Mouse (Mus musculus): ENCODE measurements around the gene Abcc5. TPM values are rescaled to one million over a fixed set of nuclear protein-coding genes. Genes with fewer than 3 reads are reported as not detected.
A peak's percentile ranks its signal among the peaks of the same experiment; 100 is the strongest.
"Not testable (repeated sequence)": the region's sequence is repeated elsewhere in the genome, so short reads cannot be mapped to it uniquely, and the experiment has no call there.

The Abcc5 gene
- polyA plus RNA-seq (2012; ENCODE audit: insufficient read depth, insufficient read length, missing spikeins): 21.2 and 21.3 TPM in 2 replicates

DNA sequence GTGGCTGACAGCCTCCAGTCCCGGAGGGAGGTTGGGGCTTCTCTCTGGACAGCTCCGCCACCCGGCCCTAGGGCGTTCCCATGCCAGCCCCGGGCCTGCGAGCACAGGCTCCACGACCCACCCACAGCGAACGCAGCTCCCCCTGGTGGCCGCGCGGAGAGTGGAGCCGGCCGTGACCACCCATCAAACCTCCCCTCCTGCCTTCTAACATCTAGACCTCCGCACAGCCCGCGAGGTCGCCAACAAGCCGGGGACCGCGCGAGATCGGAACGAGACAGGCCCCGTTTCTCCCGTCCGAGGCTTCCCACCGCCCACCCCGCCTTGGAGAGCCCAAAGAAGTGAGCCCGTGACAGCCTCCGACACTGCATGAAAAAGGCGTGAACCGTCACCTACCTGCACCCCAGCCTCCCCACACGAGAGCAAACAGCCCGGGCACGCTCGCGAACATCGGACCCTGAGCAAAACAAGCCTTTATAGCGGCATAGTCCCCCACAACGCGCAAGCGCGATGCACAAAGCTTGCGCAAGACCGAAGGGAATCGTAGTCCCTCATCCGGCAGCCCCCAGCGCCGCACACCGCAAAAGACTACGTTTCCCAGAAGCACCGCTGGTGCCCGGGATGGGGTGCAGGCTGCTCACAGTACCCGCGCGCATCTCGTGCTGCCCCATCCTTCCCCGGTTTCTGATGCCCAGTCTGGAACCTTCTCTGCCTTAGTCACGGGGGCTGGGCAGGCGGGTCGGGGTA is at the start of gene Abcc5:
Gene Abcc5, minus strand, starts transcription at position 540 of the 744 bp plus-strand sequence.
- Histone ChIP-seq H3K4me1 (ENCODE audit: control insufficient read depth, insufficient read depth, insufficient read length, low read length) (no peaks in the 10 kb centered on the region; the same call in 1 of the 2 replicates), H3K27ac (replicated peaks; ENCODE audit: low read depth, low read length) (peak within 1 kb of the TSS; percentile 67), H3K4me3 (ENCODE audit: insufficient read depth, low read depth, low read length) (peak within 1 kb of the TSS; percentile 91)

DNA sequence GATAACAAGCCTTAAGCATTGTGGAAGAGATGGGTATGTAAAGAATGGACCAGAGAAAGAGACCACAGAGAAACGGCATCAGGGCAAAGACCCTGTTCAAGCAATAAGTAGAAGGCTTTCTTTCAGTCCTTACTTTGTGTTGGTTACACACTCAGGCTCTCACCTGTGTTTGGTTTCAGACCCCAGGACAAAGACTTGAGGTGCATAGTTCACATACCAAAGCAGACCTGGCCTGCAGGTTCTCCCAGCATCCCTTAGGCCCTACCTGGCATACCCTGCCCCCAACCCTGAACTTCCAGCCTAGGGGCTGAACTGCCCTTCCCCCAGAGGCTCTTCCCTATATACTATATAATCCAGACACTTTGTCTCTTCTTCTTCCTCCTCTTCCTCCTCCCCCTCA is 49.1 kb upstream of the Abcc5 start:
- Histone ChIP-seq H3K4me3 (ENCODE audit: insufficient read depth, low read depth, low read length) (no peak overlapping the region), H3K4me1 (ENCODE audit: control insufficient read depth, insufficient read depth, insufficient read length, low read length) (no peaks in the 10 kb centered on the region)

GRCm38 (mm10) chr16:20474786-20475185 is 48.6 kb upstream of the Abcc5 start:
- Histone ChIP-seq H3K4me1 (ENCODE audit: control insufficient read depth, insufficient read depth, insufficient read length, low read length) (no peaks in the 10 kb centered on the region), H3K4me3 (ENCODE audit: insufficient read depth, low read depth, low read length) (no peak overlapping the region), H3K27ac (replicated peaks; ENCODE audit: low read depth, low read length) (no peak overlapping the region)

More for the DNA sequence above, 49.1 kb upstream of the Abcc5 start:
- H3K27ac ChIP-seq (replicated peaks; ENCODE audit: low read depth, low read length): no peak overlapping the region

- Histone ChIP-seq H3K4me1 (ENCODE audit: control insufficient read depth, insufficient read depth, insufficient read length, low read length) (no peaks in the 10 kb centered on the region), H3K4me3 (ENCODE audit: insufficient read depth, low read depth, low read length) (no peak overlapping the region), H3K27ac (replicated peaks; ENCODE audit: low read depth, low read length) (no peak overlapping the region)
These were observed 48.0 kb upstream of the Abcc5 start for GRCm38 (mm10) chr16:20474211-20474610.

- Histone ChIP-seq H3K4me1 (ENCODE audit: control insufficient read depth, insufficient read depth, insufficient read length, low read length) (no peaks in the 10 kb centered on the region), H3K27ac (replicated peaks; ENCODE audit: low read depth, low read length) (no peak overlapping the region), H3K4me3 (ENCODE audit: insufficient read depth, low read depth, low read length) (no peak overlapping the region)
These were observed 47.6 kb upstream of the Abcc5 start for GRCm38 (mm10) chr16:20473748-20474147.

DNA sequence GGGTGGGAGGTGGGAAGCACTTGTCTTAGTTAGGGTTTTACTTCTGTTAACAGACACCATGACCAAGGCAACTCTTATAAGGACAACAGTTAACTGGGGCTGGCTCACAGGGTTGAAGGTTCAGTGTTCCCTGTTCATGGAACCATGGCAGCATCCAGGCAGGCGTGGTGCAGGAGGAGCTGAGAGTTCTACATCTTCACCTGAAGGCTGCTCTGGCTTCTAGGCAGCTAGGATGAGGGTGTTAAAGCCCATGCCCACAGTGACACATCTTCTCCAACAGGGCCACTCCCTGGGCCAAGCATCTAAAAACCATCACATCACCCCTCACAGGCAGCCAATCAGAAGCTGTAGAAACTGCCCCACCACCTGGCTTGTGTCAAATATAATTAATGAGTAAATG is 45.5 kb upstream of the Abcc5 start:
- no peak overlapping the region for H3K27ac ChIP-seq (replicated peaks; ENCODE audit: low read depth, low read length)
- no peaks in the 10 kb centered on the region for H3K4me1 ChIP-seq (ENCODE audit: control insufficient read depth, insufficient read depth, insufficient read length, low read length)
- H3K4me3 ChIP-seq (ENCODE audit: insufficient read depth, low read depth, low read length): no peak overlapping the region

DNA sequence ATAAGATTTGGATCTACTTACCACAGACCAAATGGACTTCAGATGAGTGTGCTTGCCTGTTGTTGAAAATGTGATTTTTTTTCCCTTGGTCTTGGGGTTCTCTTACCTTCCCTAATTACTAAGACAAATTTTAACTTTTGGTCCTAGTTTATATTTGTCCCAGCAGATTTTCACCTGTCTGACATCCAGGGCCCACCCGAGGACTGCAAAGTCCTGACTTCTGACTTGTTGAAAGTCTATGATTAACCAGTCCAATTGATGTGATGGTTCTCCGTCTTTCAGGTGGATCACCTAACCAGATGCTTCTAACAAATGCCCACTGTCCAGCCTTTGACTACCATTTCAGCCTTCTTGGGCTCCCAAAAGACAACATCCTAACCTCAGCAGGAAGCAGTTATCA is 44.8 kb upstream of the Abcc5 start:
- H3K27ac ChIP-seq (replicated peaks; ENCODE audit: low read depth, low read length): no peak overlapping the region
- no peak overlapping the region for H3K4me3 ChIP-seq (ENCODE audit: insufficient read depth, low read depth, low read length)

DNA sequence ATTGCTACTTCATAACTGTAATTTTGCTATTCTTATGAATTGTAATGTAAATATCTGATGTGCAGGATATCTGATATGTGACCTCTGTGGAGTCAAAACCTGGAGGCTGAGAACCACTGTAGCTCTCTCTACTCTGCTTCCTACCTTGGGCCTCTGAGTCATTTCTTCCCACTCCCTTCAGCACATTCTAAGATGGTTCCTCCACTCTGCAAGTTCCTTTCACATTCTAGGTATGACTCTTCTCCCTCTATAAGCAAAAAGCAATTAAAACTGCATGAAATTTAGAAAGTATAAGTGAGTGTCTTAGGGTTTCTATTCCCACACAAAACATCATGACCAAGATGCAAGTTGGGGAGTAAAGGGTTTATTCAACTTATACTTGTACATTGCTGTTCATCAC is 38.5 kb upstream of the Abcc5 start:
- Histone ChIP-seq H3K27ac (replicated peaks; ENCODE audit: low read depth, low read length) (no peak overlapping the region), H3K4me1 (ENCODE audit: control insufficient read depth, insufficient read depth, insufficient read length, low read length) (no peaks in the 10 kb centered on the region), H3K4me3 (ENCODE audit: insufficient read depth, low read depth, low read length) (no peak overlapping the region)

More for the DNA sequence above, 44.8 kb upstream of the Abcc5 start:
- no peaks in the 10 kb centered on the region for H3K4me1 ChIP-seq (ENCODE audit: control insufficient read depth, insufficient read depth, insufficient read length, low read length)

DNA sequence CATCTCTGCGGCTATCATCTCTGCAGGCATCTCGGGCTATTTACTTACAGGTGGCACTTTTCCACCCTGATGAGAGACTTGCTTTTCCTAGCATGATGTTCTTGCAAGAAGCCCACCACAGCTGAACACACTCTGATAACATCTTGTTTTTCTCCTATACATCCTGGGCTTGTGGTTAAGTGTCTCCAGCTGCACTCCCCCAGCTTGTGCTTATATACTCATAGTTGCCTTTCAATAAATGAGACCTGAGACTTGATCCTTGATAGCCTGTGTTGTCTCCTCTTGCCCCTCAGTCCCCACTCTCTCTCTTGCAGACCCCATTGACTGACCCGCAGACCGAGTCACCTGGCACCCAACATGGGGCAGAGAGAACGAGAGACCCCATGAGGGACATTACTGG is 32.5 kb upstream of the Abcc5 start:
- not testable (repeated sequence) for H3K4me1 ChIP-seq (ENCODE audit: control insufficient read depth, insufficient read depth, insufficient read length, low read length); H3K27ac ChIP-seq (replicated peaks; ENCODE audit: low read depth, low read length); H3K4me3 ChIP-seq (ENCODE audit: insufficient read depth, low read depth, low read length)

GRCm38 (mm10) chr16:20456106-20456505 is 29.9 kb upstream of the Abcc5 start:
- Histone ChIP-seq H3K4me3 (ENCODE audit: insufficient read depth, low read depth, low read length) (no peak overlapping the region), H3K27ac (replicated peaks; ENCODE audit: low read depth, low read length) (no peak overlapping the region), H3K4me1 (ENCODE audit: control insufficient read depth, insufficient read depth, insufficient read length, low read length) (no peaks in the 10 kb centered on the region)

DNA sequence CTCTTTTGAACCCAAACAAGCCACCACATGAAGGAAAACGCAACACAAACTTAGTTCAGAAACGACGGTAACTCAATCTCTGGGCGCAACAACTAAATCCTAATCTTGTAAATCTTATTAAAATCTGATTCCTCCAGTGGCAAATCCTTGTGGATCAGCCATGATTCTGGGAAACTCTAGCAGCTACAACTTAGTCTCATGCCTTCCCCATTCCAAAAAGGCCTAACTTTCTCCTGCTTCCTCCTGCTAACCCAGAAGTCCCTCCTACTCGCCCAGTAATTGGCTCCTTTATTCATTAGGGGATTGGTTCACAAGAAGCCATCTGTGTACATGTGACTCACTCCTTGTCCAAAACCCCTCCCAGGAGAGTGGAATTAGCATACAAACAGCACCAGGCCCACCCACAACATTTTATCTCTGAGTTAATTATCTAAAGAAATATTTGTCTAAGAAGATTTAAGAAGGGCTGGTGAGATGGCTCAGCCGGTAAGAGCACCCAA is 28.0 kb upstream of the Abcc5 start:
- Histone ChIP-seq H3K4me1 (ENCODE audit: control insufficient read depth, insufficient read depth, insufficient read length, low read length) (no peaks in the 10 kb centered on the region), H3K4me3 (ENCODE audit: insufficient read depth, low read depth, low read length) (no peak overlapping the region), H3K27ac (replicated peaks; ENCODE audit: low read depth, low read length) (no peak overlapping the region)

DNA sequence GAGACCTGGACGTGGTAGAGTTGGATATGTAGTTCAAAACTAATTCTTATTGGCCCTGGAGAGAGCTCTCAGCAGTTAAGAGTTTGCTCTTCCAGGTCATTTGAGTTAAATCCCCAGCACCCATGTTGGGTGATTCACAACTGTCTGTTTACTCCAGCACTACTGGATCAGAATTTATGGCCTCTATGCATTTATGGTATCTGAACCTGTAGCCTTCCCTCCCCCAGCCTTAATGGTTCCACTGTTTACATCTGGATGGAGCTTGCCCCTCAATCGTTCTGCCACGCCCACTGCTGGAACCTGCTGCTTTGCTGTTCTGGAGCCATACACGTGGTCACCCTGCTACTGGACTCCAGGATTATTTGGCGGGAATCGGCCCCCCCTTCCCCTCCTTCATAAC is 25.6 kb upstream of the Abcc5 start:
- H3K4me3 ChIP-seq (ENCODE audit: insufficient read depth, low read depth, low read length): no peak overlapping the region
- no peak overlapping the region for H3K27ac ChIP-seq (replicated peaks; ENCODE audit: low read depth, low read length)
- no peaks in the 10 kb centered on the region for H3K4me1 ChIP-seq (ENCODE audit: control insufficient read depth, insufficient read depth, insufficient read length, low read length)

DNA sequence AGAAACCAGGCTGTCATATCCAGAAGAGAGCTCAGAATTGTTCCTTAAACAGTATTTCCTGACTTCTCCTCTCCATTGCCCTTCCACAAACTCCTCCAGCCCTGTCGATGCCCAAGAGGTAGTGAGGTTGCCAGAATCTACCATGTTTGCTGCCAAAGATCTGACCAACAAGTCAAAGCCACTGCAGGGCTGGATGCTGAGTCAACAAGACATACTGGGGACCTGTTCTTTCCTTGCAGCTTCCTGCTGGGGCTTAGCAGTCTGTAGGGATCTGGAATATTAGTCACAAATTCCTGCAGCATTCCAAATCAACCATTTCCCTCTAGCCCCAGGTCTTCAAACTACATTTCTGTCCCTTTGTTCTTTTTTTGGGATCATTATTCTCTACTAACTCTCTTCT is 19.7 kb upstream of the Abcc5 start:
- H3K27ac ChIP-seq (replicated peaks; ENCODE audit: low read depth, low read length): no peak overlapping the region

GRCm38 (mm10) chr16:20444831-20445388 is 18.7 kb upstream of the Abcc5 start:
- no peak overlapping the region for H3K4me3 ChIP-seq (ENCODE audit: insufficient read depth, low read depth, low read length)
- H3K27ac ChIP-seq (replicated peaks; ENCODE audit: low read depth, low read length): no peak overlapping the region

More for the DNA sequence above, 19.7 kb upstream of the Abcc5 start:
- Histone ChIP-seq H3K4me3 (ENCODE audit: insufficient read depth, low read depth, low read length) (no peak overlapping the region), H3K4me1 (ENCODE audit: control insufficient read depth, insufficient read depth, insufficient read length, low read length) (peaks cover 5% of the 10 kb centered on the region)

DNA sequence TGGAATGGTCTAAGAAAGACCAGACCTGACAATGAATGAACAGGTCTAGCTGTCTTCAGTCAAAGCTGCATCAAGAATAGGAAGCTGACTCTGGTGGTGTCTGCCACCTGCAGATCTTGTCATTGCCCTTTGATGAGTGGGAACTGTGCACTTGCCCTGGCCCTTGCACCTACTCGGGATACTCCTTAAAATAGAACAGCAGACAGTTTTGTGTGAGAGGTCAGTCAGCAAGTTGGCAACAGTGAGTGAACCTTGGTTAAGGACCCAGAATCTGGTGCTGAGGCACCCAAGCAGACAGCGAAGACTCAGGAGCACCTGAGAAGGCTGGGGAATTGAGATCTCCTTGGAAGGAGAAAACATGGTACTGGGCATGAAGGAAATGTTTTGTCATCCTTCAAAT is 16.7 kb upstream of the Abcc5 start:
- Histone ChIP-seq H3K4me1 (ENCODE audit: control insufficient read depth, insufficient read depth, insufficient read length, low read length) (peaks cover 5% of the 10 kb centered on the region), H3K27ac (replicated peaks; ENCODE audit: low read depth, low read length) (0 out of 2 replicates have a peak overlapping the region, but pooled peaks have one; percentile 39)

More at GRCm38 (mm10) chr16:20444831-20445388, 18.7 kb upstream of the Abcc5 start:
- H3K4me1 ChIP-seq (ENCODE audit: control insufficient read depth, insufficient read depth, insufficient read length, low read length): peaks cover 5% of the 10 kb centered on the region

More for the DNA sequence above, 16.7 kb upstream of the Abcc5 start:
- no peak overlapping the region for H3K4me3 ChIP-seq (ENCODE audit: insufficient read depth, low read depth, low read length)

All from brown adipose tissue, adult 24 weeks (tissue).